27 mouse cellular contexts compared by ENCODE assay signal in genomic region chr6:145776241-145776640, GRCm38 (mm10).
"Had no signal": no experiment of that assay in that cellular context is flagged by ENCODE, and none has a peak within 500 bp of the region (broad histone marks: within the 10 kb centered on the region; RNA-seq: fewer than 3 reads in every experiment).

No protein-coding gene starts in this region.

- H3K36me3 ChIP-seq: limb, embryonic 10.5 days; limb, embryonic 12.5 days; limb, embryonic 13.5 days; limb, embryonic 15.5 days; liver, embryonic 12.5 days; liver, embryonic 13.5 days; liver, embryonic 15.5 days; lung, embryonic 15.5 days; midbrain, embryonic 10.5 days; midbrain, embryonic 12.5 days; midbrain, embryonic 13.5 days; midbrain, embryonic 15.5 days had no signal

- H3K4me1 ChIP-seq: liver, embryonic 13.5 days; megakaryocyte, embryonic 14.5 days; midbrain, embryonic 15.5 days had no signal

- H3K27me3 ChIP-seq: limb, embryonic 12.5 days; limb, embryonic 13.5 days; limb, embryonic 15.5 days; liver, embryonic 12.5 days; liver, embryonic 13.5 days; liver, embryonic 15.5 days; lung, embryonic 15.5 days; midbrain, embryonic 12.5 days; midbrain, embryonic 13.5 days; midbrain, embryonic 15.5 days had no signal

- H3K4me3 ChIP-seq: limb, embryonic 10.5 days; limb, embryonic 12.5 days; limb, embryonic 13.5 days; limb, embryonic 15.5 days; liver, embryonic 12.5 days; liver, embryonic 13.5 days; liver, embryonic 15.5 days; lung, embryonic 15.5 days; megakaryocyte, embryonic 14.5 days; midbrain, embryonic 10.5 days; midbrain, embryonic 12.5 days; midbrain, embryonic 13.5 days; midbrain, embryonic 15.5 days; myocyte had no signal

- H3K27ac ChIP-seq: limb, embryonic 10.5 days; limb, embryonic 12.5 days; limb, embryonic 13.5 days; limb, embryonic 15.5 days; liver, embryonic 12.5 days; liver, embryonic 13.5 days; liver, embryonic 14.5 days; liver, embryonic 15.5 days; lung, embryonic 15.5 days; macrophage; midbrain, embryonic 10.5 days; midbrain, embryonic 12.5 days; midbrain, embryonic 13.5 days; midbrain, embryonic 15.5 days had no signal

- DNase-seq: left cerebral cortex, postnatal 4 days; liver; liver, embryonic 13.5 days; liver, postnatal 0 days; lung, adult 18-20 months; lung, adult 2 months; lung, embryonic 14.5 days; lung, postnatal 10 days; lung, postnatal 14 days; lung, postnatal 36 days; lung, postnatal 4 days; midbrain, embryonic 14.5 days had no signal
